Mouse (Mus musculus): Measurements from ENCODE around the gene Tmbim1. TPM values are rescaled to one million over a fixed set of nuclear protein-coding genes. Genes with fewer than 3 reads are reported as not detected.

Tmbim1 gene
- polyA plus RNA-seq, 1 experiment from 2014 or later, result 44.9 TPM

- peak overlapping the region; percentile 85 for H3K27ac ChIP-seq
- peak; percentile 33 for ATAC-seq (replicated peaks; ENCODE audit: insufficient number of reproducible peaks, insufficient read depth, low FRiP score, low read depth)
- peak overlapping the region; percentile 78 for H3K4me2 ChIP-seq
- WGBS, result 10% methylated on average over 15 of the region's 15 CpGs
- H3K9ac ChIP-seq, result peak overlapping the region; percentile 82
- peaks cover 49% of the 10 kb centered on the region for H3K4me1 ChIP-seq (replicated peaks)
- H3K27me3 ChIP-seq, result no peaks in the 10 kb centered on the region
- H3K4me3 ChIP-seq, result peak overlapping the region; percentile 79
- no peaks in the 10 kb centered on the region for H3K9me3 ChIP-seq (replicated peaks)
- peaks cover 49% of the 10 kb centered on the region for H3K36me3 ChIP-seq
Measured at GRCm38 (mm10) chr1:74283686-74284463, 21.5 kb downstream of the Tmbim1 start.

- H3K9me3 ChIP-seq (replicated peaks), result no peaks in the 10 kb centered on the region
- no peak overlapping the region for H3K9ac ChIP-seq
- peaks cover 42% of the 10 kb centered on the region for H3K4me1 ChIP-seq (replicated peaks)
- H3K36me3 ChIP-seq, result peaks cover 45% of the 10 kb centered on the region
- no peak for ATAC-seq (replicated peaks; ENCODE audit: insufficient number of reproducible peaks, insufficient read depth, low FRiP score, low read depth)
- H3K4me2 ChIP-seq, result no peak overlapping the region
- no peak overlapping the region for H3K4me3 ChIP-seq
- no peaks in the 10 kb centered on the region for H3K27me3 ChIP-seq
- WGBS, result 90% methylated on average over 10 of the region's 10 CpGs
- no peak overlapping the region for H3K27ac ChIP-seq
Measured at GRCm38 (mm10) chr1:74282896-74283625, 22.4 kb downstream of the Tmbim1 start.

- ATAC-seq (replicated peaks; ENCODE audit: insufficient number of reproducible peaks, insufficient read depth, low FRiP score, low read depth), result no peak
- H3K4me2 ChIP-seq, result no peak overlapping the region
- H3K36me3 ChIP-seq, result peaks cover 42% of the 10 kb centered on the region
- no peak overlapping the region for H3K4me3 ChIP-seq
- peaks cover 40% of the 10 kb centered on the region for H3K4me1 ChIP-seq (replicated peaks)
- H3K27ac ChIP-seq, result no peak overlapping the region
- H3K9me3 ChIP-seq (replicated peaks), result no peaks in the 10 kb centered on the region
- WGBS, result 97% methylated on average over 8 of the region's 8 CpGs
- H3K27me3 ChIP-seq, result no peaks in the 10 kb centered on the region
- no peak overlapping the region for H3K9ac ChIP-seq
Measured at GRCm38 (mm10) chr1:74281886-74282285, 23.5 kb downstream of the Tmbim1 start.

GRCm38 (mm10) chr1:74281372-74281771, 24.1 kb downstream of the Tmbim1 start:
- ATAC-seq (replicated peaks; ENCODE audit: insufficient number of reproducible peaks, insufficient read depth, low FRiP score, low read depth), result no peak
- Histone ChIP-seq H3K4me1 (replicated peaks) (peaks cover 41% of the 10 kb centered on the region), H3K9ac (no peak overlapping the region), H3K27me3 (no peaks in the 10 kb centered on the region), H3K4me3 (no peak overlapping the region), H3K4me2 (no peak overlapping the region), H3K9me3 (replicated peaks) (no peaks in the 10 kb centered on the region), H3K36me3 (peaks cover 42% of the 10 kb centered on the region), H3K27ac (no peak overlapping the region)
- 89% methylated on average over 2 of the region's 2 CpGs for WGBS

- no peak for ATAC-seq (replicated peaks; ENCODE audit: insufficient number of reproducible peaks, insufficient read depth, low FRiP score, low read depth)
- peaks cover 42% of the 10 kb centered on the region for H3K36me3 ChIP-seq
- WGBS, result 93% methylated on average over 14 of the region's 14 CpGs
- H3K4me1 ChIP-seq (replicated peaks), result peaks cover 41% of the 10 kb centered on the region
- H3K9me3 ChIP-seq (replicated peaks), result no peaks in the 10 kb centered on the region
- no peak overlapping the region for H3K9ac ChIP-seq
- H3K4me2 ChIP-seq, result no peak overlapping the region
- no peak overlapping the region for H3K4me3 ChIP-seq
- no peak overlapping the region for H3K27ac ChIP-seq
- H3K27me3 ChIP-seq, result no peaks in the 10 kb centered on the region
Measured at GRCm38 (mm10) chr1:74280591-74281325, 24.7 kb downstream of the Tmbim1 start.

GRCm38 (mm10) chr1:74278988-74279387, 26.4 kb downstream of the Tmbim1 start:
- H3K4me1 ChIP-seq (replicated peaks), result peaks cover 51% of the 10 kb centered on the region
- no peak overlapping the region for H3K4me2 ChIP-seq
- WGBS, result 85% methylated on average over 11 of the region's 11 CpGs
- H3K9me3 ChIP-seq (replicated peaks), result no peaks in the 10 kb centered on the region
- no peak for ATAC-seq (replicated peaks; ENCODE audit: insufficient number of reproducible peaks, insufficient read depth, low FRiP score, low read depth)
- no peak overlapping the region for H3K4me3 ChIP-seq
- no peak overlapping the region for H3K27ac ChIP-seq
- peaks cover 42% of the 10 kb centered on the region for H3K36me3 ChIP-seq
- H3K27me3 ChIP-seq, result no peaks in the 10 kb centered on the region
- H3K9ac ChIP-seq, result no peak overlapping the region

- H3K9ac ChIP-seq, result no peak within 1 kb of the TSS
- H3K9me3 ChIP-seq (replicated peaks), result no peaks in the 10 kb centered on the region
- ATAC-seq (replicated peaks; ENCODE audit: insufficient number of reproducible peaks, insufficient read depth, low FRiP score, low read depth), result no peak
- H3K27ac ChIP-seq, result no peak within 1 kb of the TSS
- peaks cover 42% of the 10 kb centered on the region for H3K36me3 ChIP-seq
- peaks cover 47% of the 10 kb centered on the region for H3K4me1 ChIP-seq (replicated peaks)
- no peaks in the 10 kb centered on the region for H3K27me3 ChIP-seq
- 86% methylated on average over 10 of the region's 10 CpGs for WGBS
- H3K4me3 ChIP-seq, result no peak within 1 kb of the TSS
- no peak within 1 kb of the TSS for H3K4me2 ChIP-seq
Measured at GRCm38 (mm10) chr1:74278538-74278937, 26.9 kb downstream of the Tmbim1 start, which contains the start of gene Gpbar1. Gene Gpbar1 (plus strand): TSS chr1:74278550.

GRCm38 (mm10) chr1:74277883-74278537, 27.4 kb downstream of the Tmbim1 start:
- H3K4me2 ChIP-seq, result no peak overlapping the region
- H3K27ac ChIP-seq, result no peak overlapping the region
- H3K9me3 ChIP-seq (replicated peaks), result no peaks in the 10 kb centered on the region
- no peak for ATAC-seq (replicated peaks; ENCODE audit: insufficient number of reproducible peaks, insufficient read depth, low FRiP score, low read depth)
- H3K27me3 ChIP-seq, result no peaks in the 10 kb centered on the region
- no peak overlapping the region for H3K4me3 ChIP-seq
- peaks cover 43% of the 10 kb centered on the region for H3K4me1 ChIP-seq (replicated peaks)
- no peak overlapping the region for H3K9ac ChIP-seq
- H3K36me3 ChIP-seq, result peaks cover 40% of the 10 kb centered on the region
- WGBS, result 51% methylated on average over 8 of the region's 8 CpGs

GRCm38 (mm10) chr1:74277041-74277440, 28.4 kb downstream of the Tmbim1 start:
- Histone ChIP-seq H3K4me2 (no peak overlapping the region), H3K27ac (no peak overlapping the region), H3K36me3 (peaks cover 30% of the 10 kb centered on the region), H3K9me3 (replicated peaks) (no peaks in the 10 kb centered on the region), H3K4me3 (no peak overlapping the region), H3K4me1 (replicated peaks) (peaks cover 34% of the 10 kb centered on the region), H3K9ac (no peak overlapping the region), H3K27me3 (no peaks in the 10 kb centered on the region)
- 70% methylated on average over 6 of the region's 6 CpGs for WGBS
- ATAC-seq (replicated peaks; ENCODE audit: insufficient number of reproducible peaks, insufficient read depth, low FRiP score, low read depth), result no peak

GRCm38 (mm10) chr1:74275015-74275414, 30.4 kb downstream of the Tmbim1 start:
- Histone ChIP-seq H3K4me3 (no peak overlapping the region), H3K4me1 (replicated peaks) (peaks cover 47% of the 10 kb centered on the region), H3K9ac (0 out of 2 replicates have a peak overlapping the region, but pooled peaks have one; percentile 16), H3K4me2 (peak overlapping the region; percentile 9; the same call in 1 of the 2 replicates), H3K27ac (peak overlapping the region; percentile 14), H3K9me3 (replicated peaks) (no peaks in the 10 kb centered on the region), H3K27me3 (no peaks in the 10 kb centered on the region), H3K36me3 (peaks cover 10% of the 10 kb centered on the region; the same call in 1 of the 2 replicates)
- 11% methylated on average over 9 of the region's 9 CpGs for WGBS
- ATAC-seq (replicated peaks; ENCODE audit: insufficient number of reproducible peaks, insufficient read depth, low FRiP score, low read depth), result peak; percentile 69

- no peak overlapping the region for H3K4me3 ChIP-seq
- no peak for ATAC-seq (replicated peaks; ENCODE audit: insufficient number of reproducible peaks, insufficient read depth, low FRiP score, low read depth)
- no peaks in the 10 kb centered on the region for H3K9me3 ChIP-seq (replicated peaks)
- H3K4me1 ChIP-seq (replicated peaks), result peaks cover 41% of the 10 kb centered on the region
- peak overlapping the region; percentile 44; the same call in 1 of the 2 replicates for H3K27ac ChIP-seq
- peaks cover 25% of the 10 kb centered on the region for H3K36me3 ChIP-seq
- no peak overlapping the region for H3K9ac ChIP-seq
- H3K27me3 ChIP-seq, result no peaks in the 10 kb centered on the region
- no peak overlapping the region for H3K4me2 ChIP-seq
- WGBS, result 14% methylated on average over 4 of the region's 4 CpGs
Measured at GRCm38 (mm10) chr1:74271659-74272058, 33.8 kb downstream of the Tmbim1 start.

All from heart, embryonic 15.5 days (tissue).